Mouse (Mus musculus): ENCODE measurements around the gene Rnf216. TPM values are rescaled to one million over a fixed set of nuclear protein-coding genes. Genes with fewer than 3 reads are reported as not detected.

The Rnf216 gene
- polyA plus RNA-seq, 1 experiment from 2014 or later: 37.7 TPM

DNA sequence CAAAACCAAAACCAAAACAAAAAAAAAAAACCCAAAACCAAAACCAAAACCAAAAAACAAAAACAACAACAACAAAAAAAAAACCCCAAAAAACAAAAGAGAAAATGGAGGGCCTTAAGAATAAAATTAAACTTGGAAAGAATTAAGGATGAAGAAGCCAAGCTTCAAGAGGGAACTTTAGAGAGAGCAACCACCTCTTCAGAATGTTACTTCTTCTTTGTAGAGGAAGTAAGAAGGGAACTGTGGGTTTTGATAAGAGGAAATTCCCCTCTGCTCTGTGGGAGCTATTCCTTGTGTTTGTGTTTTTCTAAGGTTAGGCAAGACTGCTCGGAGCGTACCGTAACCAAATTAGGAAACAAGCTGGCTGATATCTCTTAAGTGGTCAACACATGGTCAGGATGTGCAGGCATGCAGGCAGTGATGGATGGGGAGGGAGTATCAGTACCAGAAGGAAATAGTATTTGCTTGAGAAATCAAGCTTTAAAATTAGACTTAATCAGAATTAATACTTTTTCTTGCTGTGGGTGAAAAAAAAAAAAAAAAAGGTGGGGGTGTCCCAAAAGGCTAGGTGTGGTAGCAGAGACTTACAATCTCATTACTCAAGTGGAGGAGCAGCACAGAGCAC, 57.2 kb downstream of the Rnf216 start:
- Histone ChIP-seq H3K4me1 (ENCODE audit: control insufficient read depth, insufficient read depth, low read length) (no peaks in the 10 kb centered on the region), H3K27ac (replicated peaks; ENCODE audit: low read depth, low read length) (no peak overlapping the region), H3K9ac (ENCODE audit: low read length) (no peak overlapping the region), H3K4me2 (ENCODE audit: low read depth, severe bottlenecking) (no peak overlapping the region), H3K27me3 (ENCODE audit: control insufficient read depth, insufficient read depth, low read length) (no peaks in the 10 kb centered on the region), H3K36me3 (ENCODE audit: control insufficient read depth, insufficient read depth, low read length) (peaks cover 7% of the 10 kb centered on the region), H3K4me3 (ENCODE audit: low read depth, low read length) (no peak overlapping the region), H3K9me3 (ENCODE audit: control insufficient read depth, low read length) (no peaks in the 10 kb centered on the region)
- 85% methylated on average over 3 of the region's 3 CpGs for WGBS
- DNase-seq (ENCODE audit: low spot score) (no peak), ATAC-seq (ENCODE audit: insufficient number of reproducible peaks, low FRiP score, low TSS enrichment, low read depth) (no peak)

DNA sequence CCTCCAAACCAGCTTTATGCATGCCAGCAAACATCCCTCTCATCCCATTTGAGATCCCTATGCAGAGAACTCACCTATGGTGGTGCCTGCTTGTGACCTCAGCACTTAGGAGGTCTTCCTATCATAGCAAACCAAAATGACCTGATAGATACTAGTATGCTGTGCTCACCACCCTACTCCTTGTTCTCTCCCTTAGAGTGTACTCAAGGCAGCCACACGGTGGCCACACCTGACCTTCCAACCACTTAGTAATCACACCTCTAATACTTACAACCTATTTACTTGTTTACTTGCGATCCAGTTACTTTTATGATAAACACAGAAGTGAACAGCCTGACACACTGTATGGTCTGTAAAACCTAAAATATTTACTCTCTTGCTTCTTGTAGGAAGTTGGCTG, 58.1 kb downstream of the Rnf216 start:
- H3K27ac ChIP-seq (replicated peaks; ENCODE audit: low read depth, low read length): no peak overlapping the region
- H3K4me3 ChIP-seq (ENCODE audit: low read depth, low read length): no peak overlapping the region
- WGBS: 85% methylated on average over 2 of the region's 2 CpGs
- no peak for ATAC-seq (ENCODE audit: insufficient number of reproducible peaks, low FRiP score, low TSS enrichment, low read depth)
- no peak overlapping the region for H3K4me2 ChIP-seq (ENCODE audit: low read depth, severe bottlenecking)
- no peak for DNase-seq (ENCODE audit: low spot score)
- H3K9ac ChIP-seq (ENCODE audit: low read length): no peak overlapping the region
- H3K9me3 ChIP-seq (ENCODE audit: control insufficient read depth, low read length): no peaks in the 10 kb centered on the region
- H3K36me3 ChIP-seq (ENCODE audit: control insufficient read depth, insufficient read depth, low read length): peaks cover 4% of the 10 kb centered on the region; the same call in 1 of the 2 replicates
- H3K4me1 ChIP-seq (ENCODE audit: control insufficient read depth, insufficient read depth, low read length): no peaks in the 10 kb centered on the region
- H3K27me3 ChIP-seq (ENCODE audit: control insufficient read depth, insufficient read depth, low read length): no peaks in the 10 kb centered on the region

DNA sequence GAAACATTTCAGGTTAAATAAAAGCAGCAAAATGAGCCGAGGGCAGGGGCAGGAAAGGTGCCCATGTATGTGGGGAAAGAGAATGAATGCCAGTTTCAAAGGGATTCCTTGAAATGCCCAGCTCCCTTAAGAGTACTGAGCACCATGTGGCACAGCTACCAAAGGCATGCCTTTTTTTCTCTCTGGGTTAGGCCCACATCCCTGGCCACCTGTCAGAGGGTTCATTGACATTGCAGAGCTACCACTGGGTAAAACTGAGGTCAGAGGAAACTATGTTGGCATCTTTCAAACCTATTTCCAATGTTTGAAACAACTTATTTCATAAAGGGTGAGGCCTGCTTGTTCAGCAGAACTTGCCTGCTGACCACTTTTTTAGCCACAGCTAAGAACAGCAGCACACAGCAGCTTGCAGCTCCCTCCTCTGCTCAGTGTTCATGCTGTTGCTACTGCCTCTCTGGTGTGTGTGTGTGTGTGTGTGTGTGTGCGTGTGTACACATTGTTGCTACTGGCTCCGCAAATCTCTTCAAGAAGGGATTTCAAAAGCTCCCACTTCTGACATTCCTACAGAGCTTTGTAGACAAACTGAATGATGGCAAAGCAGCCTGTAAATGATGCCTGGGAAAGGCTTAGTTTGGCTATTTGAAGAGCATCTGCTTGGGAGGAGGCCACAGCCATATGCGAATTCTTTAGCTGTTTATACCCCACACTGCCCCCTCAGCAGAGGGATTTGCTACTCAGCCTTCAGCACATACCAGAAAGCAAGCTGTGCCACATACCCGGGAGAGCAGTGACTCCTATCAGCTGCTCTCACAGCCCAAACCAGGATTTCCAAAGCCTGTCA, 59.4 kb downstream of the Rnf216 start:
- H3K4me2 ChIP-seq (ENCODE audit: low read depth, severe bottlenecking): no peak overlapping the region
- no peak overlapping the region for H3K4me3 ChIP-seq (ENCODE audit: low read depth, low read length)
- ATAC-seq (ENCODE audit: insufficient number of reproducible peaks, low FRiP score, low TSS enrichment, low read depth): no peak
- H3K9ac ChIP-seq (ENCODE audit: low read length): no peak overlapping the region
- no peak overlapping the region for H3K27ac ChIP-seq (replicated peaks; ENCODE audit: low read depth, low read length)
- no peaks in the 10 kb centered on the region for H3K9me3 ChIP-seq (ENCODE audit: control insufficient read depth, low read length)
- WGBS: 73% methylated on average over 5 of the region's 5 CpGs
- peaks cover 4% of the 10 kb centered on the region; the same call in 1 of the 2 replicates for H3K36me3 ChIP-seq (ENCODE audit: control insufficient read depth, insufficient read depth, low read length)
- no peak for DNase-seq (ENCODE audit: low spot score)
- H3K4me1 ChIP-seq (ENCODE audit: control insufficient read depth, insufficient read depth, low read length): no peaks in the 10 kb centered on the region
- no peaks in the 10 kb centered on the region for H3K27me3 ChIP-seq (ENCODE audit: control insufficient read depth, insufficient read depth, low read length)

DNA sequence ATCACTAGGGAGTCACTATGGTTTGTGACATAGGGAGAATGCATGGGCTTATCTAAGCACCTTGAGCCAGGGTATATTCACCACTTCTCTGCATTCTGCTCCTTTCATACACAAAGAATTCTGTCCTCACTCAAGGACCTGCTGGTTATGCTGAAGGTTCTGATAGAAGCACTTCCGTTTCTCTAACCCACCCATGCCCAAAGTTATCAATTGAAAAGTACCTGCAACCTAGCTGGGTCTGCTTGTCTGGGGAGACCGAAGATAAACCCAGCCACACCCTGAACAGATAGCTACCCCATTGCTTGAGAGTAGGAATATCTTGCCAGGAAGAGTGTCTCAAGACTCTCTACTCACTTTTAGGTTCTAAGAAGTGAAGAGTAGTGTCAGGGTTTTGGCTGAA, 60.1 kb downstream of the Rnf216 start:
- Histone ChIP-seq H3K27ac (replicated peaks; ENCODE audit: low read depth, low read length) (no peak overlapping the region), H3K27me3 (ENCODE audit: control insufficient read depth, insufficient read depth, low read length) (no peaks in the 10 kb centered on the region), H3K4me3 (ENCODE audit: low read depth, low read length) (no peak overlapping the region), H3K9ac (ENCODE audit: low read length) (no peak overlapping the region), H3K36me3 (ENCODE audit: control insufficient read depth, insufficient read depth, low read length) (peaks cover 4% of the 10 kb centered on the region; the same call in 1 of the 2 replicates), H3K4me1 (ENCODE audit: control insufficient read depth, insufficient read depth, low read length) (no peaks in the 10 kb centered on the region), H3K4me2 (ENCODE audit: low read depth, severe bottlenecking) (no peak overlapping the region), H3K9me3 (ENCODE audit: control insufficient read depth, low read length) (no peaks in the 10 kb centered on the region)
- DNase-seq (ENCODE audit: low spot score) (no peak), ATAC-seq (ENCODE audit: insufficient number of reproducible peaks, low FRiP score, low TSS enrichment, low read depth) (no peak)
- WGBS: 87% methylated on average over 2 of the region's 2 CpGs

DNA sequence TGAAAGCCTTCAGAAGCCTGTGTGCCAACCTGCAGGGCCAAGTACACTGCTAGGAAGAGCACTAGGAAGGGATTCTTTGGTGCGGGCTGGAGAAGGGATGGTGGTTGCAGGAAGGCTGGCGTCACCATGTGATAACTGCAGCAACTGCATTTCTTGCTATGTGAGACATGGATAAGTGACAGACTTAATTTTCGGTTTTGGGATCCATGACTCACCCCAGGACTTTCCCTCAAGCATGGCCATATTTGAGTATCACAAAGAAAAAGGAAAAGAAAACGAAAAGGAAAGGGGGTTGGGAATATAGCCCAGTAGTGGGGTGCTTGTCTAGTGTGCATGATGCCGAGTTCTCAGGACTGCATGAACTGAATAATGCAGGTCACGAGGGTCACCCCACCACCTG, 60.9 kb downstream of the Rnf216 start:
- Histone ChIP-seq H3K4me2 (ENCODE audit: low read depth, severe bottlenecking) (no peak overlapping the region), H3K9me3 (ENCODE audit: control insufficient read depth, low read length) (no peaks in the 10 kb centered on the region), H3K9ac (ENCODE audit: low read length) (no peak overlapping the region), H3K4me1 (ENCODE audit: control insufficient read depth, insufficient read depth, low read length) (no peaks in the 10 kb centered on the region), H3K36me3 (ENCODE audit: control insufficient read depth, insufficient read depth, low read length) (peaks cover 4% of the 10 kb centered on the region; the same call in 1 of the 2 replicates), H3K4me3 (ENCODE audit: low read depth, low read length) (no peak overlapping the region), H3K27ac (replicated peaks; ENCODE audit: low read depth, low read length) (no peak overlapping the region), H3K27me3 (ENCODE audit: control insufficient read depth, insufficient read depth, low read length) (no peaks in the 10 kb centered on the region)
- ATAC-seq (ENCODE audit: insufficient number of reproducible peaks, low FRiP score, low TSS enrichment, low read depth): no peak
- DNase-seq (ENCODE audit: low spot score): no peak
- WGBS: 90% methylated on average over 6 of the region's 6 CpGs

DNA sequence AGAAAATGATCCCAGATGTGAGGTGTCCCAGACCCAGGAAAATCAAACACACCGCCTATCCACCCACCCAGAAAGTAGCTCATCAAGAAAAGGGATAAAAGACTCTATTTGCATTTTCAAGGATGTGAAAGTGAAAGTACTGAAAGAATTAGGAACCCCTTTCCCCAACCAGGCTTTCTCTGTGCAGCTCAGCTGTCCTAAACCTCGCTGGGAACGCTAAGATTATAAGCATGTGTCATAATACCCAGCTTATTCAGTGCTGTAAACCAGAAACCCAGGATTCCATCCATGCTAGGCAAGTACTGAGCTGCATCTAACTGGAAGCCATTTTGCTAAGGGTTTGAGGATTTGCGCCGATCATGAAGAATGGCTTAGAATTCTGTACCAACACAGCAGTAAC, 62.5 kb downstream of the Rnf216 start:
- H3K9ac ChIP-seq (ENCODE audit: low read length): no peak overlapping the region
- no peaks in the 10 kb centered on the region for H3K27me3 ChIP-seq (ENCODE audit: control insufficient read depth, insufficient read depth, low read length)
- ATAC-seq (ENCODE audit: insufficient number of reproducible peaks, low FRiP score, low TSS enrichment, low read depth) (no peak), DNase-seq (ENCODE audit: low spot score) (no peak)
- H3K4me3 ChIP-seq (ENCODE audit: low read depth, low read length): no peak overlapping the region
- no peaks in the 10 kb centered on the region for H3K4me1 ChIP-seq (ENCODE audit: control insufficient read depth, insufficient read depth, low read length)
- H3K36me3 ChIP-seq (ENCODE audit: control insufficient read depth, insufficient read depth, low read length): peaks cover 4% of the 10 kb centered on the region; the same call in 1 of the 2 replicates
- 77% methylated on average over 5 of the region's 5 CpGs for WGBS
- H3K9me3 ChIP-seq (ENCODE audit: control insufficient read depth, low read length): no peaks in the 10 kb centered on the region
- H3K27ac ChIP-seq (replicated peaks; ENCODE audit: low read depth, low read length): no peak overlapping the region
- no peak overlapping the region for H3K4me2 ChIP-seq (ENCODE audit: low read depth, severe bottlenecking)

DNA sequence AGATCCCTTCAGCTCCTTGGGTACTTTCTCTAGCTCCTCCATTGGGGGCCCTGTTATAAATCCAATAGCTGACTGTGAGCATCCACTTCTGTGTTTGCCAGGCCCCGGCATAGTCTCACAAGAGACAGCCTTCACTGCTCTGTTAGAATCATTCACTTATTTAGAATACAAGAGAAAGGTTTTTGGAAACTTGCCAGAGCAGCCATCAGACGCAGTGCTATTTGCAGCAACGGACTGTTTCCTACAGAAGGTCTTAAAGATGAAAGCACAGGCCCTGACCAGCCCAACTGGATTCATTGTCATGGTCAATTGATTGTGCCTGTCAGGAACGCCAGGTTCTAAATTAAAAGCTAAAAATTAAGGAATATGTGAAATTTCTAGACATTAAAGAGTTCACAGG, 63.0 kb downstream of the Rnf216 start:
- ATAC-seq (ENCODE audit: insufficient number of reproducible peaks, low FRiP score, low TSS enrichment, low read depth) (no peak), DNase-seq (ENCODE audit: low spot score) (no peak)
- Histone ChIP-seq H3K9ac (ENCODE audit: low read length) (no peak overlapping the region), H3K27ac (replicated peaks; ENCODE audit: low read depth, low read length) (no peak overlapping the region), H3K4me2 (ENCODE audit: low read depth, severe bottlenecking) (no peak overlapping the region), H3K27me3 (ENCODE audit: control insufficient read depth, insufficient read depth, low read length) (no peaks in the 10 kb centered on the region), H3K4me1 (ENCODE audit: control insufficient read depth, insufficient read depth, low read length) (no peaks in the 10 kb centered on the region), H3K36me3 (ENCODE audit: control insufficient read depth, insufficient read depth, low read length) (peaks cover 6% of the 10 kb centered on the region; the same call in 1 of the 2 replicates), H3K4me3 (ENCODE audit: low read depth, low read length) (no peak overlapping the region), H3K9me3 (ENCODE audit: control insufficient read depth, low read length) (no peaks in the 10 kb centered on the region)
- 83% methylated on average over 4 of the region's 4 CpGs for WGBS

DNA sequence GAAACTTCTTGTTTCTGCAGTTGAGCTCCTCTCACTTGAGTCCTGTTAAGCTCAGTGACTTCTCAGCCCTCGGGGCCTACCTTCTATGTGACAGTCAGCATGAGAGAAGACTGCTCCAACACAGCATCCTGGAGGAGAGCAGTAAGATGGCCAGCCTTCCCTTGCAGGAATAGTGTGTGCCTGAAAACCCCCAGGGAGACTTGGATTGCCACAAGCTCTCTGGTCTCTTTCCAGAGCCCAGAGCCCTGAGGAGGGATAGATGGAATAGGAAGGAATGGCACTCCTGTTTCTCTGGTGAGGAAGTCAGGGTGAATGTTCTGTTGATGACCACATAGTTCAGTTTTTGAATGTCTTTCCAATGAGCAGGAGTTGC, 63.8 kb downstream of the Rnf216 start:
- no peak overlapping the region for H3K9ac ChIP-seq (ENCODE audit: low read length)
- H3K4me3 ChIP-seq (ENCODE audit: low read depth, low read length): no peak overlapping the region
- 62% methylated on average over 1 of the region's 1 CpGs for WGBS
- ATAC-seq (ENCODE audit: insufficient number of reproducible peaks, low FRiP score, low TSS enrichment, low read depth) (no peak), DNase-seq (ENCODE audit: low spot score) (no peak)
- no peaks in the 10 kb centered on the region for H3K4me1 ChIP-seq (ENCODE audit: control insufficient read depth, insufficient read depth, low read length)
- no peaks in the 10 kb centered on the region for H3K9me3 ChIP-seq (ENCODE audit: control insufficient read depth, low read length)
- H3K27me3 ChIP-seq (ENCODE audit: control insufficient read depth, insufficient read depth, low read length): no peaks in the 10 kb centered on the region
- H3K4me2 ChIP-seq (ENCODE audit: low read depth, severe bottlenecking): no peak overlapping the region
- peaks cover 6% of the 10 kb centered on the region; the same call in 1 of the 2 replicates for H3K36me3 ChIP-seq (ENCODE audit: control insufficient read depth, insufficient read depth, low read length)
- no peak overlapping the region for H3K27ac ChIP-seq (replicated peaks; ENCODE audit: low read depth, low read length)

Data from limb, embryonic 11.5 days (tissue).